Mouse (Mus musculus) embryo, embryonic 9.5 days (tissue): ENCODE results near the gene Adat3.
"Not testable (repeated sequence)": the region's sequence is repeated elsewhere in the genome, so short reads cannot be mapped to it uniquely, and the experiment has no call there.

ENCODE experiments used
- DNase-seq: peaks from one replicate; pipeline ENCODE4 v3.0.0-alpha.2; 2017; ENCODE audit errors: extremely low spot score

Gene Adat3

GRCm38 (mm10) chr10:80610116-80610785 is 7.6 kb downstream of the Adat3 start:
- no peak for DNase-seq

- peak; percentile 41 for DNase-seq
These were observed 8.3 kb downstream of the Adat3 start for GRCm38 (mm10) chr10:80611024-80611423.

GRCm38 (mm10) chr10:80611905-80612304 is 9.2 kb downstream of the Adat3 start:
- no peak for DNase-seq

GRCm38 (mm10) chr10:80613821-80614220 is 11.1 kb downstream of the Adat3 start:
- DNase-seq, result no peak

- DNase-seq, result no peak
These were observed 11.7 kb downstream of the Adat3 start for GRCm38 (mm10) chr10:80614351-80614750.

GRCm38 (mm10) chr10:80618181-80618580 is 15.5 kb downstream of the Adat3 start:
- no peak for DNase-seq

- peak; percentile 47 for DNase-seq
These were observed 17.0 kb downstream of the Adat3 start for GRCm38 (mm10) chr10:80619465-80620244.

GRCm38 (mm10) chr10:80620365-80620764 is 17.7 kb downstream of the Adat3 start:
- DNase-seq, result no peak

GRCm38 (mm10) chr10:80620796-80621689 is 18.4 kb downstream of the Adat3 start:
- peak; percentile 25 for DNase-seq

GRCm38 (mm10) chr10:80621690-80621939 is 18.9 kb downstream of the Adat3 start:
- DNase-seq, result no peak

GRCm38 (mm10) chr10:80621940-80622660 is 19.4 kb downstream of the Adat3 start:
- peak; percentile 99 for DNase-seq

GRCm38 (mm10) chr10:80622661-80623456 is 20.2 kb downstream of the Adat3 start, which contains the start of gene Csnk1g2:
Gene Csnk1g2, plus strand, starts transcription at chr10:80622838.
- no peak for DNase-seq

GRCm38 (mm10) chr10:80623457-80624191 is 20.9 kb downstream of the Adat3 start:
- peak; percentile 66 for DNase-seq

GRCm38 (mm10) chr10:80625764-80626163 is 23.1 kb downstream of the Adat3 start:
- no peak for DNase-seq

GRCm38 (mm10) chr10:80627685-80628084 is 25.0 kb downstream of the Adat3 start:
- DNase-seq, result no peak

- no peak for DNase-seq
These were observed 26.2 kb downstream of the Adat3 start for GRCm38 (mm10) chr10:80628925-80629324.

- DNase-seq, result no peak
These were observed 32.7 kb downstream of the Adat3 start for GRCm38 (mm10) chr10:80635345-80635744.

GRCm38 (mm10) chr10:80646936-80647335 is 44.3 kb downstream of the Adat3 start:
- no peak for DNase-seq

- not testable (repeated sequence) for DNase-seq
These were observed 47.2 kb downstream of the Adat3 start for GRCm38 (mm10) chr10:80649910-80650309.

GRCm38 (mm10) chr10:80650392-80650791 is 47.7 kb downstream of the Adat3 start:
- no peak for DNase-seq
